Mouse (Mus musculus): Measurements from ENCODE around the gene Rhox3a. TPM values are rescaled to one million over a fixed set of nuclear protein-coding genes. Genes with fewer than 3 reads are reported as not detected.
"Not testable (repeated sequence)": the region's sequence is repeated elsewhere in the genome, so short reads cannot be mapped to it uniquely, and the experiment has no call there.

The Rhox3a gene
- not detected in 2 replicates for polyA plus RNA-seq (2014; fragmentation: Nextera tagmentation; extraction: Ambion mirVana)

DNA sequence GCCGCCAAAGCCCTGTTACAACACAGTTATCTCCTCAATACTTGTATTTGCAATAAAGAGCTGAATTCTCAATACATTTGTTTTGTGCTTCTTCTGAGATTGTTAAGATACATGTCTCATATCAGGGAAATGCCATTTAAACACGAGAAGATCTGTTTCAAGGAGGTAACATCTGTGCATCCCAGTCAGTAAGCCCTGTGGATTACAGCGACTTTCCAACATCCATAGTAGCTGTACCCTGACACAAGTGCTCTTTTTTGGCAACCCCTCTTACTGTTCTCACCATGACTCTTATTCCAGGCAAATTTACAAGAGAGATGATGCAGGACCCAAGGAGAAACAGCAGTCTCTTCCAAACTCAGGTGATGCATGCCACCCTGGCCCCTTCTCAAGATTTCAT is at the start of gene Rhox3a:
TSS of gene Rhox3a (plus strand) at position 301 of the 400 bp plus-strand sequence.
- H3K4me1 ChIP-seq (ENCODE audit: control insufficient read depth, insufficient read depth, low read length); H3K27me3 ChIP-seq (ENCODE audit: control insufficient read depth, insufficient read depth, low read length); H3K27ac ChIP-seq (ENCODE audit: low read depth, low read length); H3K36me3 ChIP-seq (ENCODE audit: control insufficient read depth, insufficient read depth, low read length); H3K9me3 ChIP-seq (ENCODE audit: control insufficient read depth, low read length); H3K4me2 ChIP-seq; DNase-seq (ENCODE audit: low spot score, missing footprints); H3K4me3 ChIP-seq (ENCODE audit: low read depth, low read length); ATAC-seq (ENCODE audit: low FRiP score); H3K9ac ChIP-seq (ENCODE audit: low read length): not testable (repeated sequence)
- WGBS = 100% methylated on average over 1 of the region's 3 CpGs

DNA sequence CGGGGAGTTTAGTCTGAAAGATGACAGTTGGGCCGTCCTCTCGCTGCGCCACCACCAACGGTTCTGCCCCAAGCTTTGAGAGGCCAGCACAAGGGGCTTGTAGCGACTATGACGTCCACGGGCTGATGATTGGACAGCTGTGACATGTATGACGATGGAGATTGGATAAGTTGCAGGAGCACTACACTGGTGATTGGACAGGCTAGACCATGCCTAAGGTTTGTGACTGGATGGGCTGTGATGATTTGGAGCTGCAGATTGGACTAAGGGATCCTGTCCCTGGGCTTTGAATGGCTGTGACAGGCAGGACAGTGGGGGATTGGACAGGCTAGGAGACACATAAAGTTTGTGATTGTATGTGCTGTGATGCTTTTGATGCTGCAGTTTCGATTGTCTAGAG is 38.8 kb upstream of the Rhox3a start, which contains the start of gene Gm9:
TSS of gene Gm9 (minus strand) at position 101 of the 400 bp plus-strand sequence.
- no peaks in the 10 kb centered on the region for H3K9me3 ChIP-seq (ENCODE audit: control insufficient read depth, low read length)
- no peak for DNase-seq (ENCODE audit: low spot score, missing footprints)
- H3K9ac ChIP-seq (ENCODE audit: low read length) = no peak within 1 kb of the TSS
- 89% methylated on average over 10 of the region's 10 CpGs for WGBS
- H3K4me3 ChIP-seq (ENCODE audit: low read depth, low read length) = no peak within 1 kb of the TSS
- ATAC-seq (ENCODE audit: low FRiP score) = no peak
- H3K27ac ChIP-seq (ENCODE audit: low read depth, low read length) = no peak within 1 kb of the TSS
- H3K27me3 ChIP-seq (ENCODE audit: control insufficient read depth, insufficient read depth, low read length) = no peaks in the 10 kb centered on the region
- no peaks in the 10 kb centered on the region for H3K36me3 ChIP-seq (ENCODE audit: control insufficient read depth, insufficient read depth, low read length)
- H3K4me1 ChIP-seq (ENCODE audit: control insufficient read depth, insufficient read depth, low read length) = no peaks in the 10 kb centered on the region
- H3K4me2 ChIP-seq = no peak within 1 kb of the TSS

DNA sequence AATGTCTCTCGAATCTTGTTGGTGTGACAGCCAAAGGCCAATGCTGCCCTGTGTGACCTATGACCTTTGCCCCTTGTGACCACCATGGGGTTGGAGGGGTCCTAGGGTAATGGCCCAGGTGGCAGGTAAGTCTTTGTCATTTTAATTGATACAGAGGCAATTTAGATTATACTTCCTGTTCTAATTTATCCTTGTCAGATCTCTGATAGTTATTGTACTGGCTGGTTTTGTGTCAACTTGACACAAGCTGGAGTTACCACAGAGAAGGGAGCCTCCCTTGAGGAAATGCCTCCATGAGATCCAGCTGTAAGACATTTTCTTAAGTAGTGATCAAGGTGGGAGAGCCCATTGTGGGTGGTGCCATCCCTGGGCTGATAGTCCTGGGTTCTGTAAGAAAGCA is 27.6 kb upstream of the Rhox3a start, which contains the start of gene Rhox1:
TSS of gene Rhox1 (minus strand) at position 101 of the 400 bp plus-strand sequence.
- 68% methylated on average over 1 of the region's 1 CpGs for WGBS

DNA sequence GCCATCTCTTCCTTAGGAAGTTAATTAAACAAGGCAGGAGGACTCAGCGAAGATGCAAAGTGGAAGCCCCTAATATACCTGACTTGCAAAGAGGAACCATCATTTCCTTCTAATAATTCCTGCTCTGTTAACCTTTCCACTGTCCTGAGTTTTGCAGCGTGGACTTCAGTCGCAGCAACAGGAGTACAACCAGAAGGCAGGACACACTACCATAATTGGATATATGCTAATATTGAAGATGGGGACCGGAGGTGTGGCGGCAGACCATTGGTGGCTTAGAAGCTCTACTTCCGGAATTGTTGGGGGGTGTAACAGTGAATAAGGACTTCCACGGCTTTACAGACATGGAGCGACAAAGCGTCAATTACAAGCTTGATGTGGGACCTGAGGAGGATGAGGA is 5.0 kb upstream of the Rhox3a start, which contains the start of gene Rhox2a:
TSS of gene Rhox2a (plus strand) at position 301 of the 400 bp plus-strand sequence.
- not testable (repeated sequence) for H3K4me1 ChIP-seq (ENCODE audit: control insufficient read depth, insufficient read depth, low read length); H3K4me3 ChIP-seq (ENCODE audit: low read depth, low read length); H3K9me3 ChIP-seq (ENCODE audit: control insufficient read depth, low read length); H3K36me3 ChIP-seq (ENCODE audit: control insufficient read depth, insufficient read depth, low read length); ATAC-seq (ENCODE audit: low FRiP score); H3K4me2 ChIP-seq; DNase-seq (ENCODE audit: low spot score, missing footprints); H3K27ac ChIP-seq (ENCODE audit: low read depth, low read length); H3K9ac ChIP-seq (ENCODE audit: low read length); H3K27me3 ChIP-seq (ENCODE audit: control insufficient read depth, insufficient read depth, low read length)
- no CpG with 5 or more reads among the region's 9 CpGs for WGBS

More for the DNA sequence above, 27.6 kb upstream of the Rhox3a start, which contains the start of gene Rhox1:
- ATAC-seq (ENCODE audit: low FRiP score); H3K27me3 ChIP-seq (ENCODE audit: control insufficient read depth, insufficient read depth, low read length); H3K9ac ChIP-seq (ENCODE audit: low read length); H3K36me3 ChIP-seq (ENCODE audit: control insufficient read depth, insufficient read depth, low read length); H3K4me2 ChIP-seq; H3K9me3 ChIP-seq (ENCODE audit: control insufficient read depth, low read length); H3K4me3 ChIP-seq (ENCODE audit: low read depth, low read length); H3K4me1 ChIP-seq (ENCODE audit: control insufficient read depth, insufficient read depth, low read length); H3K27ac ChIP-seq (ENCODE audit: low read depth, low read length); DNase-seq (ENCODE audit: low spot score, missing footprints): not testable (repeated sequence)

DNA sequence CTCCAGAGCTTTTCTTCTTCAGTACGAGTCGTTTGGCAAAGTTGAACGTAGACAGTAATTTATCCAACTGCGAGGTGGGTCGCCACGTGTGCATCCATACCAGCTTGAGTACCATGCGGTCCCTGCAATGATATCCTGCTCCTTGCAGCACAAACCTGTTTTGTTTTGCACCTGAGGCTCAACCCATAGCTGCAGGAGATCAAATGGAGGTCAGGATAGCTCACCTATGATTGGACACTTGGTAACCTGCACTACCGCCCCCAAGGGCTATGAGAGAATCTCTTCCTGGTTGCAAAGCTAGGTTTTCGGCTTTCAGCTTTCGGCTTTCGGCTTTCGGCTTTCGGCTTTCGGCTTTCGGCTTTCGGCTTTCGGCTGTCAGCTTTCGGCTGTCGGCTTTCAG is 15.3 kb downstream of the Rhox3a start, which contains the start of gene Rhox4a:
TSS of gene Rhox4a (plus strand) at position 301 of the 400 bp plus-strand sequence.
- not testable (repeated sequence) for H3K27ac ChIP-seq (ENCODE audit: low read depth, low read length); H3K9me3 ChIP-seq (ENCODE audit: control insufficient read depth, low read length); H3K9ac ChIP-seq (ENCODE audit: low read length); H3K36me3 ChIP-seq (ENCODE audit: control insufficient read depth, insufficient read depth, low read length); H3K27me3 ChIP-seq (ENCODE audit: control insufficient read depth, insufficient read depth, low read length); ATAC-seq (ENCODE audit: low FRiP score); H3K4me2 ChIP-seq; H3K4me3 ChIP-seq (ENCODE audit: low read depth, low read length); H3K4me1 ChIP-seq (ENCODE audit: control insufficient read depth, insufficient read depth, low read length); DNase-seq (ENCODE audit: low spot score, missing footprints)
- 98% methylated on average over 9 of the region's 19 CpGs for WGBS

Other genes starting within 250 kb of the Rhox3a start
- not detected in 2 replicates for gene Sowahd, start 201.1 kb upstream of the Rhox3a start, polyA plus RNA-seq (2014; fragmentation: Nextera tagmentation; extraction: Ambion mirVana)
- 434 and 478 TPM in 2 replicates for gene Rpl39, start 164.5 kb upstream of the Rhox3a start, polyA plus RNA-seq (2014; fragmentation: Nextera tagmentation; extraction: Ambion mirVana)
- gene Upf3b, start 139.6 kb upstream of the Rhox3a start, polyA plus RNA-seq (2014; fragmentation: Nextera tagmentation; extraction: Ambion mirVana) = 17.3 and 22.1 TPM in 2 replicates
- gene Nkap, start 123.1 kb upstream of the Rhox3a start, polyA plus RNA-seq (2014; fragmentation: Nextera tagmentation; extraction: Ambion mirVana) = 21.1 and 26.2 TPM in 2 replicates
- gene Akap14, start 81.1 kb upstream of the Rhox3a start, polyA plus RNA-seq (2014; fragmentation: Nextera tagmentation; extraction: Ambion mirVana) = 0.08 and 0.10 TPM in 2 replicates
- 387 and 428 TPM in 2 replicates for gene Ndufa1, start 58.8 kb upstream of the Rhox3a start, polyA plus RNA-seq (2014; fragmentation: Nextera tagmentation; extraction: Ambion mirVana)
- gene Rnf113a1, start 58.7 kb upstream of the Rhox3a start, polyA plus RNA-seq (2014; fragmentation: Nextera tagmentation; extraction: Ambion mirVana) = 14.1 and 15.5 TPM in 2 replicates
- gene Gm9, start 38.9 kb upstream of the Rhox3a start, polyA plus RNA-seq (2014; fragmentation: Nextera tagmentation; extraction: Ambion mirVana) = not detected in 2 replicates
- not detected in 2 replicates for gene Rhox1, start 27.7 kb upstream of the Rhox3a start, polyA plus RNA-seq (2014; fragmentation: Nextera tagmentation; extraction: Ambion mirVana)
- gene Rhox2a, start 4.9 kb upstream of the Rhox3a start, polyA plus RNA-seq (2014; fragmentation: Nextera tagmentation; extraction: Ambion mirVana) = 0.51 TPM in 1 of 2 replicates, not detected in the other
- not detected in 2 replicates for gene Rhox4a, start 15.4 kb downstream of the Rhox3a start, polyA plus RNA-seq (2014; fragmentation: Nextera tagmentation; extraction: Ambion mirVana)
- gene Rhox3a2, start 130.1 kb downstream of the Rhox3a start, polyA plus RNA-seq (2014; fragmentation: Nextera tagmentation; extraction: Ambion mirVana) = not detected in 2 replicates
- gene Rhox4a2, start 140.9 kb downstream of the Rhox3a start, polyA plus RNA-seq (2014; fragmentation: Nextera tagmentation; extraction: Ambion mirVana) = 0.18 and 0.43 TPM in 2 replicates
- gene Rhox2b, start 162.1 kb downstream of the Rhox3a start, polyA plus RNA-seq (2014; fragmentation: Nextera tagmentation; extraction: Ambion mirVana) = 0.33 TPM in 1 of 2 replicates, not detected in the other
- gene Rhox4b, start 182.6 kb downstream of the Rhox3a start, polyA plus RNA-seq (2014; fragmentation: Nextera tagmentation; extraction: Ambion mirVana) = 0.18 TPM in 1 of 2 replicates, not detected in the other
- 0.67 and 1.3 TPM in 2 replicates for gene Rhox2c, start 203.8 kb downstream of the Rhox3a start, polyA plus RNA-seq (2014; fragmentation: Nextera tagmentation; extraction: Ambion mirVana)
- not detected in 2 replicates for gene Rhox3c, start 208.7 kb downstream of the Rhox3a start, polyA plus RNA-seq (2014; fragmentation: Nextera tagmentation; extraction: Ambion mirVana)
- gene Rhox4c, start 230.4 kb downstream of the Rhox3a start, polyA plus RNA-seq (2014; fragmentation: Nextera tagmentation; extraction: Ambion mirVana) = not detected in 2 replicates
- not detected in 2 replicates for gene Rhox2d, start 243.5 kb downstream of the Rhox3a start, polyA plus RNA-seq (2014; fragmentation: Nextera tagmentation; extraction: Ambion mirVana)

All from midbrain, embryonic 11.5 days (tissue).